Mouse (Mus musculus) left cerebral cortex, postnatal 4 days (tissue): ENCODE data around the gene Ica1. TPM values are rescaled to one million over a fixed set of nuclear protein-coding genes. Genes with fewer than 3 reads are reported as not detected.

Experiments used
- DNase-seq: peaks from one replicate; pipeline ENCODE4 v3.0.0-alpha.2; 2022
- intact Hi-C: fragments of 180-260 bp; cut with DNase I; formaldehyde crosslinking; loops from one replicate; pipeline ENCODE4 v1.15.1; 2025
- total RNA-seq, 2 experiments: library from RNA; stranded (reverse); gene quantifications; 2 replicates each; pipeline ENCODE4 v1.2.3; 2021

Gene Ica1
- total RNA-seq, 2 experiments from 2014 or later, result 63.4 to 64.1 TPM

DNA sequence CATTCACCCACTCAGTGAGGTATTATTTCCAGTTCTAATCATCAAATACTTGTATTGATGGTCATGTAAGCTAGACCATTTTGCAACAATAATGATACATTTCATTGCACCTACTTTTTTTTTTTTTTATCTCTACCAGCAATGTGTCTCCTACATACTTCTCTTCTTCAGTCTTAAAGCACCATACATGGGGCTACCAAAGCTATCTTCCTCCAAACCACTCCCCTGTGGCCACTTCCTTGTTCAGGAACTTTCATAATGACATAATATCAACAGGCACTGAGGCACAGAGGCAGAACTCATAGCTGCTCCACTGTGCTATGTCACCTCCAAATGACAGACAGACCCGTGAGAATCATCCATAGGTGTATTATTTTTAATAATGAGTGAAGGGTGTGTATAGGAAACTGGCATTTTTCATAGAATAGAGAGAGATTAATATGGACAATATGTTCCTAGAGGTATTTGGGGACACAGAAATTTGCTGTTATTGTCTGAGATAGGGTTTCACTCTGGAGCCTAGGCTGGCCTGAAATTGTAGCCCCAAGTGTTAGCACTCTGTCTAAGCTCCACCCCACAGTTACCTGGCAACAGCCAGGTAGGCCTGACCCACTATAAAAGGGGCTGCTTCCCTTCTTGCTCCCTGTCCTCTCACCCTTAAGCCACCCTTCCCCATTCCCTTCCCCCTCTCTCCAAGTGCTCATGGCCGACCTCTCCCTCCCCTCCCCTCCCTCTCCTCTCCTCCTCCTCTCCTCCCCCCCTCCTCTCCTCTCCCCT, 86.9 kb downstream of the Ica1 start:
- intact Hi-C loops, result no loop called here
- DNase-seq, result no peak

DNA sequence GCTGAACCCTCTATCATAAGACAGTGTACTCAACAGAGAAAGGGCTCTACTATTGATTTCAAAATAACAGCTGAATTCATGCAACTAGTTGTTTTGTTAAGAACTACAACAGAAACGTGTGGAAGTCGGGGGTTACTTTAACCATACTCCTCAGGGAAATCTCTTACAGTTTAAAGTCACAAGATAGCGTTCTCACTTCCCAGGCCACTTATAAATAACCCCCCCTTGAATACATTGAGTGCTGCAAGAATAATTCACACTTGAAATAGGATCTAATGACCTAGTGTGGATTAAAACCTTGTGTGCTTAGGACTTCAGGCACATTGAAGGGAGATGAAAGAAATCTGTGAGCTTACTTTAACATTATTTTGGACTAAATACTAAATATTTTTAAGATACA, 87.8 kb downstream of the Ica1 start:
- intact Hi-C loops, result no loop called here

DNA sequence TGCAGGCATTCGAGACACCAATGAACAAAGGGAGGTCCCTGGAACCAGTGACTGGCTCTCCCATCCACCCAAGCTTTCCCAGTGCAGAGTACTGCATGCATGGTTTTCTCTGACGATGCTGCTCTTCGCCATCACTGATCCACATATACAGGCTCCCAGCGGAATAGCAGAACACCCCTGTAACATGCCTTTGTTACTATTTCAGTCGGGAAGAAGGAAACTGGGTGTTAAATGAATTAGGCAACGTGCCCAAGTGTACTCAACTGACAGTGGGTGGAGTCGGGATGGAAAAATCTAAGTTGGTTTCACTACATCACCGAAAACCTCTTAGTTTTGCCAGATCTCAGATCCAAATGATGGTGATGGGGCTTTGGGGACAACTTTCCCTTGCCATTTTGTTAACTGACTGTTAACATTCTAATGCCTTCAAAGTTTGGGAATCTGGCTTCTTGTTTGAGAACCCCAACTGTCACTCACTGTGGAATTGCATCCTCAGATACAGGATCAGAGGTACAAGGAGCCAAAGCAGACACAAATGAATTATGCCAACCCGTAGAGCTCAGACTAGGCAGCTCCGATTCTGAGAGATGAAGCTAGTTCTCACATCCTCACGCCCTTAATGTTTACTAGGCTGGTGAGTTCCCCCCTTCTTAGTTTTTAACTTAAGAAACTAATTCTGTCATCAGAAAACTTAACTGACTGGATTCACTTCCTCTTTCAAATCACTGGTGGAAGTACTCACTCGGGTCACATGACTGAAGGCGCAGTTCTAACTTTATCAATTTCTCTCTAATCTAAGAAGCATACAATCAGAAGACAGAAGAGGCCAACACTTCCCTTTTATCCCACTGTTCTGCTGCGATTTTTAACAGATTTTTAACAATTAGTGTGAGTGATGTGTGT, 91.4 kb downstream of the Ica1 start:
- intact Hi-C loops, result no loop called here
- no peak for DNase-seq

More for the DNA sequence above, 87.8 kb downstream of the Ica1 start:
- no peak for DNase-seq

DNA sequence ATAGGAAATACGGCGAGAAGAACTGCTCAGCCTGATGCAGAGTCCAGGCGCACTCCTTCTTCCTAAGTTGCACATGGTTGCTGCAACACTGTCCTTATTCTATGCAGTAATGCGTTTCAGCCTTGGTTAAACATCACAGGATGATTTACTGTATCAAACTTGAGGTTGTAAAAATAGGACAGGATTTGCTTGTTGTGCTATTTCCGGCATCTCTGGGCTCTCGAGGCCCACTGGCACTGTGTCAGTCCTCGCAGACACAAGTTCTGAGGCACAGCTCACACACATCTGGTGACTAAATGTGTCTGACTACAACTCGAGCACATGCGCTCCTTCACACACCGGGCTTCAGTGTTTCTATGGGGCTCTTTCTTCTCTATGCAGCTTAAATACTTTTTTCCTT, 94.9 kb downstream of the Ica1 start:
- intact Hi-C loops, result no loop called here
- DNase-seq, result no peak

DNA sequence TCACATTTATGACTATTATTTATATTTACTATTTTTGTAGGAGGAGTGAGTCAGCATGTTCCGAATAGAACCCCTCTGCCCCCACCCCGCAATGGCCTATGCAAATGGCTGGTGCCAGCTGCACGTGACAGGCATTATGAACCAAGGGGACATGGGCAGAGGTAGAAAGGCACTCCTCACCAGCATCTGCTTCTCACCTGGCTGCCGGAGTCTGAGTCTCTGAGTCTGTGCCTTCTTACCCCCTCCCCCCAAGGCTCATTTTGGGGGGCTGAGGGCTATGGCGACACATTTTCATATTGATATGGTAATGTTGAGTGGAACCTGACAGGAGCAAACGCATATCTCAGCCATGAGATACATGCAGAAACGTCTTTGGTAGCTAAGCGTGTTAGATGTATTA, 97.4 kb downstream of the Ica1 start:
- intact Hi-C loops, result no loop called here
- DNase-seq, result no peak

DNA sequence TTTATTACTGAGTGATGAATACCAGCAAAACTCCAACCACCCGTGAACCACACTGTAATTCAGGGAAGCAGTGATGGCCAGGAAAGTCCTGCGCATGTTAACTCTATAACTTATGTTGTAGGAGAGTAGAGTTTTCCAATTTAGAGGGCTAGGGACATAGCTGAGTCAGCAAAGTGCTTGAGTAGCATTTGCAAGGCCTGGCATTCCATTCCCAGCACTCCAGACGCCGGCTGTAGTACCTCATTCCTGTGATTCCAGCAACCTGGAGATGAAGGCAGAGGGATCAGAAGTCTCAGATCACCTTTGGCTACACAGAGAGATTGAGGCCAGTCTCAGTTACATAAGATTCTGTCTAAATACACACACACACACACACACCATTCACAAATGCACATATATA, 105.3 kb downstream of the Ica1 start:
- no peak for DNase-seq
- intact Hi-C loops, result no loop called here

DNA sequence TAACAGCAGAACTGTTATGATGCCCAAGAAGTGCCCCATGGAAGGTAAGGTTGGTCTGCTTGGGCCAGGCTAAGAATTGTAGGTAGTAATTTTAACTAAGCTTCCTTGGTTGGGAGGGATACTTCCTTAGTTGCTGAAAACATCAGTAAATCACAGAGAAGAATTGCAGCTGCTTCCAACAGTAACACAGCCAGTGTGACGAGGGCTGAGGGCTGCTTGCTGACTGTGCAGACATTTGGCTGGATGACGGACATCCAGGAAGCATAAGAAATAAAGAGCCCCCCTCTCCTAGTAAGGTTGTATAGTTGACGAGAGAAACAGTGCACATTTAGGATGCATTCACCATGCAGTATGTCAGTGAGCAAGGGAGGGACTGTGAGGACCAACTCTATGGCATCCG, 108.9 kb downstream of the Ica1 start:
- no peak for DNase-seq
- intact Hi-C loops, result no loop called here

DNA sequence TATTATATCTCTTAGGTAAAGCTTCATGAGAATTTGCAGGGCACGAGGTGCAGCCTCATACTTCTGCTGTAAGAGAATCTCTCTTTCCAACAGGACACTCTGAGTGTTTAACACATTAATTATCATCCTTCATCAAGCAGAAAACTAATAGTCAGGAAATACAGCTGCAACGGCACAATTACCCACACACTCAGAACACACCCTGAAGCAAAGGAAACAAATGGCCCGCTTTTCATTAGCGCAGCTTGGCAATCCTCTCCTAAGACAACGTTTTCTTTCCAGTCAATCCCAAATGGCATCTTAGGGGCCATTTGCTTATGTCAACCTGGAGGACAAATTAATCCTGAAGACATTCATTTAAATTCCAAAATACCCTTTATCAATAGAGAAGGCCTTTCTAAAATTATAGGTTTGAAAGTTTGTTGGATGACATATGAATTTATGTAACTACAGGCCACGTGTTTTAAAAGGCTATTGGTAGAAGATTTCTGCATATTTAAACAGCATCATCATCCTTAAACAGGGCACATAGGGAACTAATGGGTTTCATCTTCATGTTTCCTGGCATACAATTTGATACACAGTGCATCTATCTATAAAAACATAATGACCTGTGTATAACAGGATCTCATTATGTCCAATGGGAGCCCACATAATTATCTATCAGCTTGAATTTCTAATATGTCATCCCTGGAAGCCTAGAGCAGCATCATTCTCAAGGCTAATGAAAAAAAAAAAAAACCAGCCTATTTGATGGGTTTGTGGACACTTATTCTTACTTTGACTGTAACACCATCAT, 110.1 kb downstream of the Ica1 start:
- no peak for DNase-seq
- intact Hi-C loops, result no loop called here

DNA sequence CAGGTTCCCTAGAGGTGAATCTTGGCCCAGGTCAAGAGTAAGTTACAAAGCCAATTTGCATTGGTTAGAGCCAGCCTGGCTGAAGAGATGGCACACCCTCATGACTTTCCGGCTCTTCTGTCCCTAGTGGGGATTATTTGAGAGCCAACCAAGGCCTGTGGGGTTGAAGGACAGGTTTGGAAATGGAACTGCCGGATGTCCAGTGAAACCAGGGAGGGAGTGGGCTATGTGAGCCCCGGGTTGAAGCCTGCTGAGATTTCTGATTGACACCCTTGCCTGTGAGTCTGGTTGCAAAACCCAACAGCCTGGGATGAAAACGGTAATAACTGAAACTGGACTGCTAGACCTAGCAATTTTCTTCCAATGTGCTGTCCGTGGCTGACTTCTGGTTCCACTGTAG, 112.5 kb downstream of the Ica1 start:
- intact Hi-C loops, result no loop called here
- DNase-seq, result no peak

DNA sequence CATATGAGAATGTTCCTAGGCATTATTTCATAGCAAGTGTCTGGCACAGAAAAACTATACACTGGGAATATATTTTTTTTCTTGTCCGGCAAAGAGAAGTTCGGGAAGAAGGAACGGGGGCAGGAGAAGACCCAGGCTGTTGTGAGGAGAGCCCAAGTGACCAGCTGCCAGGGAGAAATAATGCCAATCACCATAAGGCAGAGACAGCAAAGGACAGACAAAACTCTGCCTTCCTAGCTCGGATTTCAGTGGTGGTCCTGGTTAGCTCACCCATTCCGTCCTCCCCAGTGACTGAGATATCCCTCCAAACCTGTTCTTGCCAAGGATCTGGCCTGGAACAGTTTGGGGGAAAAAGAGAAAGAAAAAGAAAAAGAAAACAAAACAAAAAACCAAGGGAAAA, 113.3 kb downstream of the Ica1 start:
- intact Hi-C loops, result no loop called here
- no peak for DNase-seq

DNA sequence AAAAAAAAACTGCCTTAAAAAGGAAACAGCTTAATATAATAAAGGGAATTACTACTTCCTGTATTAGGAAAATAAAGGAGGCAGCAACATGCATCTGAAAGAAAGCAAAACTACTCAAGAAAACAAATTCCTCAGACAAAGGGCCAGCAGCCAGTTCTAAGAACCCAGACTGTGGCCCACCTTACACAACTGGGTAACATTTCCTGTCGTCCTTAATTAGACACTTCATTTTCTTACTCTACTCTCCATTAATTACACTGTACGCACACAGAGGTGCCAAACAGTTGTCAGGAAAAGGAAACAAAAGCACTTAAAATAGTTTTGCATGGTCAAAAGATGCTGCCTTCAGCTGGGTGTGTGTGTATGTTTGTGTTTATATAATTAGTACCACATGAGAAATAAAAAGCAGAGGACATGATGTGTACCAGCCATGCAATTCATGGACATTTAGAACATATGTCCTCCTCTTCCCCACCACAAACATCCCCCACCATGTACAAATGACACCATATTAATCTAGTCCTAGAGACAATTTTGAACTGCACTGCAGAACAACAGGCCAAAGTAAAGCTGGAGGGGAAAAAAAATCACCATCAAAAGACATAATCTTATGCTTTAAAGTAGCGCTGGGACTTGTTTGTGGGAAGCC, 115.1 kb downstream of the Ica1 start:
- intact Hi-C loops, result no loop called here
- no peak for DNase-seq

DNA sequence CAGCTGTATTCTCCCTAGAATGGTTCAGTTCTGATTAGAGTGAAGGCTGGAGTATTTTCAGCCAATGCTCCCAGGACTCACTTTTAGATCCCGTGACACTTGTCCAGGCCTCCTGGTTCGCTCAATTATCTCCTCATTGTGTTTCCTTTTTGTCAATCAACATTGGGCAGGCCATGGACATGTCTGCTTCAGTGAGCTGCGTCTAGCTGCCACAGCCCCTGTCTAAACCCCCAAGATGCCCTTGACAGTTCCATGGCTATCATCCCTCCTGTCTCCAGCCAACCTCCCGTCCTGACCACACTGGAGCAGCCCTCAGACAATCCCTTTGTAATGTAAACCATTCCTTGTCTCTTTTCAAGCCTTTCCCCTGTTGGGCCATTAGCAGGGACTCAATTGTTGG, 116.9 kb downstream of the Ica1 start:
- intact Hi-C loops, result no loop called here
- DNase-seq, result no peak

DNA sequence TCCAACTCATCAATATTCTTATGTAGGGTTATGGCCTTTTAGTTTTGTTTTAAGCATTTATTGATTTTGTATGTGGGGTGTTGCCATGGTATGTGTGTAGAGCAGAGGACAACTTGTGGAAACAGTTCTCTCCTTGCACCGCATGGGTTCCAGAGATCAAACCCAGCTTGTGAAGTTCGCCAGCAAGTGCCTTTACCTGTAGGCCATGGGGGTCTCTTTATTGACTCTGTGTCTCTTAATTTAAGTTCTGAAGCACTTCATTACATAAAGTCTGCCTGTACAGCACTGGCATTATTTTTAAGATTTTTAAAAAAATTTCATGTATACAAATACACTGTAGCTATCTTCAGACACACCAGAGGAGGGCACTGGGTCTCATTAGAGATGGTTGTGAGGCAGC, 118.2 kb downstream of the Ica1 start:
- intact Hi-C loops, result no loop called here
- no peak for DNase-seq

DNA sequence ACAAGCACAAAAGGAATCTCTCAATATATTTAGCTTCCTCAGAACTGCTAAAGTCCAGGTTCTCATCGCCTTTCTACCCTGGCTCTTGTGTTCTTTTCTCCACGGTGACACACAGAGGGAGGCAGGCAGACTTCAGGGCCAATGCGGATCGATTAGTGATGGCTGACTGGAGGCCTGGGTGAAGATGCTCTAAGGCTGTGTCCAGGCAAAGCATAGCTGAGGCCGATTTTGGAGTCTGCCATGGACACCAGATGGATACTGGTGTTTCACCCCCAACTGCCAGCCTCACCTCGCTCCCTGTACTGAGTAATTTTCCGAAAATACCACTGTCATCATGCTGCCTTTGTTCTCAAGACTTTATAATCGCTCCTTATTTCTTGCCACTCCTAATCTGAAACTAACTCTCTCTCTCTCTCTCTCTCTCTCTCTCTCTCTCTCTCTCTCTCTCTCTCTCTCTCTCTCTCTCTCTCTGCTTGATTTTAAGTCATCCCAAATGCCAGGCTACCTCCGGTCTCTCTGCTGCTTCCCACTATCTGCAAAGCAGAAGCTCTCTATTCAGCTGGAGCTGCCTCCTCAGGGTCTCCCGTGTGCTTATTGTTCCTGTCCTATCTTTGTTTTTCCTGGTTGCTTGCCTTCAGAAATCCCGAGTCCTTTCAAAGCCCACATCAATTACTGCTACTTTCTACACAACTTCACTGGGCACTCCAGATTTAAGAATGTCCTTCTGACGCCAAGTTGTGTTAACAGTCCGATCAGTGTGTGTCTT, 118.9 kb downstream of the Ica1 start:
- DNase-seq, result peak; percentile 79
- intact Hi-C loops, result no loop called here

DNA sequence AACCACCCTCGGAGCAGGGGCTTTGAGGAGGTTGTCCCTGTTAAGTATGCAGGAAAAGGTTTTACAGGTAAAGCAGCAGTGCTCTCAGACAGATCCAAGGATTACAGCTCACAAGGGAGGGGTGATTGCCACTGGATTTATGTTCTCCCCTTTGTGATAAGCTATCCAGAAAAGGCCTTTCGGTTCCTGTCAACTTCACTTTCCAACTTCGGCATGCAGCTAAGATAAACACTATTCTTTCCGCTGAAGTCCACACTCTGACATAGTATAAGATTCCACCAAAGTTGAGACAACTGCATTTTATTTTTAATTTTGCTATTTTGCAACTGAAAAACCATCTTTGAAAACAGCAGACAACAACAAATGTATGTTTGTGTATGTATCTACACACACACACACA, 119.9 kb downstream of the Ica1 start:
- intact Hi-C loops, result no loop called here
- DNase-seq, result no peak

DNA sequence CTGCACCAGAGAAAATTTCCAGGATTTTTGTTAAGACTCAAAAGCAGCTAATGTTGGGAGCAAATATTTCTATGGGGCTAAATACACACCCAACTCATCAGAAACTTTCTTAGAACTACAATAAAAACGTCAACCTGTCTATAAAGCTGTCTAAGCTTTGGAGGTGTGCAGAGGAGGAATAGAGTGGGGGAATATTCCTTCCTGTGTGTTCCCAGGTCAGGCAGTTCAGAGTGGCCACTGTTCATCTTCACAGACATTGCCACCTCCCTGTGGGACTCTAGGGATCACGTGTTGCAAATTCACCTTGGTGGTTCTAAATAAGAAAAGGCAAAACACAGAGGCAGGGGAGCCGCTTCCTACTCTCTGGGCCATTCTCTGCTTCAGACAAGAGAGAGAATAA, 120.8 kb downstream of the Ica1 start:
- intact Hi-C loops, result no loop called here
- no peak for DNase-seq

DNA sequence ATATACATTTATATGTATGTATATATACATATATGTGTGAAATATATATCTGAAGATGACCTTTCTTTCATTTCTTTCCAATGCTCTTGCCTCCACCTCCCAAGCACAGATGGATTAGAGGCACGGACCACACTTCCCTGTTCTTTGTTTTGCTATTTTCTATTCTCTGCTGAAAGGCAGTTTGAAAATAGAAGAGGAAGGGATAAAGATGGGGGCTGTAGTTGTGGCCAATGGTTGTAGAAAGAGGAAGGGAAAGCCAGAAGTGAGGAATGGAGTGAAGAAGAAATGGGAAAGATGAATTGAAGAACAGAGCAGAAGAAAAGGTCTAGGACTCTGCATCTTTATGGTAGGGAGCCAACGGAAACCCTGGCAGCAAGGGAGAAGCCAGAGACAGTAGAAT, 122.8 kb downstream of the Ica1 start:
- intact Hi-C loops, result no loop called here
- DNase-seq, result no peak

DNA sequence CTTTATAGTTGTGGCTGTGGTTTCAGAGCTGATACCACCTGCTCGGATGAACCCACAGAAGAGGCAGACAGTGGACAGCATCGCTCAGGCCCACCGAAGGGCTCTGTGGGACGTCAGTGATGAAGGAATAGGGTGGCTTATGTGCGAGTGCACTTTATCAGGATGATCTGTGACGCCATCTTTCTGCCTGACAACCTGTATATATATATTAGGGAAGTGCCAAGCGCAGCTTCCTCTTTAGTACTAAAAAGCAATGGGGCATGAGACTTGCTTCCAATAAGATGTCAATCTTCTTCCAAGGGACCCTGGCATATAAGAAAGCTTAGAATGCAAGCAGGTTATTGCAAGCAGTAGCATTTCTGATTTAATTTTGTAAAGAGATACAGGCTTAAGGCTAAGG, 127.9 kb downstream of the Ica1 start:
- intact Hi-C loops, result no loop called here
- DNase-seq, result no peak

DNA sequence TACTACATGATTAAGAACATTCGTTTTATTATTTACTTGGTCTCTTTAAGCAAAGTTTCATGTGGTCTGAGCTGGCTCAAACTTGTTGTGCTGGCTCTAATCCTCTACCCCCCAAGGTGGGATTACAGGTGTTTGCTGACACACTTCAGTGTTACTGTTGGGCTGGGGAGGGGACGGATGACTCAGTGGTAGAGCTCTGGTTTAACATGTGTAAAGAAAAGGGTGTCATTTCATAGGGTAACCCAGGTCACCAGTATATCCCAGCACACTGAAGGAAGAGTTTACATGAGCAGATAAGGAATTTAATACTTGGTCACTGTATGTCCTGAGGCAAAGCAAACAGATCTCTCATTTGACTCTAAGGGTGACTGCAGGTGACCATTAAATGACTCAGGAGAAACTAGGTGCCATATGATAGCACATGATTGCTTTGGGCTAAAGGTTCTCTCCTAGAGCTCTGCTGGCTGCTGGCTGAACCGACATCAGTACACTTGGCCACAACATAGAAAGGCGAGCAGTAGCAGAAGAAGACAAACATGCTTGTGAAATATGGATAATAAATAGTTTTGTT, 128.9 kb downstream of the Ica1 start:
- DNase-seq, result no peak
- intact Hi-C loops, result no loop called here
